ENCODE assay signal across 8 mouse cellular contexts in genomic region chr7:80387633-80388543, GRCm38 (mm10). TPM values are rescaled to one million over a fixed set of nuclear protein-coding genes. Genes with fewer than 3 reads are reported as not detected.
A peak's percentile ranks its signal among the peaks of the same experiment; 100 is the strongest.
DNase-seq lines count a peak whose midpoint lies in the region; ATAC-seq and TF ChIP-seq lines count a peak whose summit lies in the region.

TSS of gene Fes (minus strand) at chr7:80387946.

- H3K9me3 ChIP-seq in heart, embryonic 15.5 days (replicated peaks): no peaks in the 10 kb centered on the region

- 15% methylated on average over 33 of the region's 33 CpGs for WGBS in heart, embryonic 15.5 days

- H3K4me2 ChIP-seq in heart, embryonic 15.5 days: peak within 1 kb of the TSS; percentile 60

- H3K27ac ChIP-seq in layer of hippocampus, adult 2 months: peak within 1 kb of the TSS; percentile 81
- peak within 1 kb of the TSS; percentile 73 for H3K27ac ChIP-seq in heart, embryonic 15.5 days

- no peak for DNase-seq in layer of hippocampus, adult 2 months (ENCODE audit: low spot score in 2 of 2)
- no peak for DNase-seq in layer of hippocampus, postnatal 10 days (ENCODE audit: low spot score in 2 of 2)
- peak; percentile 86 for DNase-seq in kidney, postnatal 10 days
- DNase-seq in lung, postnatal 36 days: peak; percentile 90
- DNase-seq in spleen, postnatal 10 days (ENCODE audit: low spot score in 2 of 2): peak; percentile 44 to 70
- DNase-seq in thymus, postnatal 36 days: no peak

- H3K9ac ChIP-seq in heart, embryonic 15.5 days: peak within 1 kb of the TSS; percentile 46

- H3K36me3 ChIP-seq in heart, embryonic 15.5 days: peaks cover 37% of the 10 kb centered on the region

- H3K4me1 ChIP-seq in heart, embryonic 15.5 days (replicated peaks): peaks cover 19% of the 10 kb centered on the region

- H3K27me3 ChIP-seq in heart, embryonic 15.5 days: no peaks in the 10 kb centered on the region

- ATAC-seq in erythroblast, adult 5-6 weeks (replicated peaks; ENCODE audit: low FRiP score, poor library complexity, severe bottlenecking): no peak
- ATAC-seq in heart, embryonic 15.5 days (replicated peaks; ENCODE audit: insufficient number of reproducible peaks, insufficient read depth, low FRiP score, low read depth): peak; percentile 70

- H3K4me3 ChIP-seq in layer of hippocampus, adult 2 months: peak within 1 kb of the TSS; percentile 38
- H3K4me3 ChIP-seq in heart, embryonic 15.5 days: peak within 1 kb of the TSS; percentile 46

- TF ChIP-seq CTCF in layer of hippocampus, adult 2 months (conservative IDR thresholded peaks at IDR 0.05): no peak

RNA-seq across cellular contexts. Expression of gene Fes, which starts in this region (rescaled TPM):
- 1 to 10 TPM; 5.0 to 5.7 TPM for total RNA-seq in layer of hippocampus, adult 2 months (2021)
- total RNA-seq in layer of hippocampus, postnatal 10 days (2021): 10 to 100 TPM in 1 of 2 experiments, 1 to 10 TPM in 1; 5.2 to 10.6 TPM
- 56.5 and 60.0 TPM in 2 replicates for total RNA-seq in erythroblast, adult 5-6 weeks (2015; ENCODE audit: low replicate concordance)
- total RNA-seq in erythroblast, adult 5-6 weeks (2017; ENCODE audit: low replicate concordance): 24.4 and 31.2 TPM in 2 replicates
- polyA plus RNA-seq in heart, embryonic 15.5 days (2015; fragmentation: Nextera tagmentation; extraction: Ambion mirVana): 10.9 and 14.4 TPM in 2 replicates

Comparison
In these comparisons a context has a peak if more than half of its experiments do, and no peak if none do; other contexts are left out.
1. DNase-seq: peak in kidney, postnatal 10 days (single experiment), lung, postnatal 36 days (single experiment) and spleen, postnatal 10 days (2 of 2); none in layer of hippocampus, adult 2 months (0 of 2), layer of hippocampus, postnatal 10 days (0 of 2) and thymus, postnatal 36 days (0 of 2).